Mouse (Mus musculus) heart, embryonic 14.5 days (tissue): ENCODE measurements at regions not wholly inside any gene's neighbourhood (a gene's known extent, or its start where the extent isn't known, plus 50 kb on each side); places are given as distances from the start of the nearest gene placed in this dataset.

ENCODE experiments used
- ATAC-seq: fragments of 200-750 bp; cut with Nextera tagmentation; 2 replicates; pipeline ENCODE4 v1.8.0; 2017; ENCODE audit warnings: low read depth, moderate TSS enrichment; ENCODE audit not compliant: insufficient number of reproducible peaks, insufficient read depth, low FRiP score
- H3K27ac ChIP-seq, 2 experiments: fragments of 200-500 bp in 1 of 2; fragments of 300-500 bp in 1 of 2; sonication (generic) in 1 of 2; replicated peaks in 1 of 2; 2 replicates each; pipeline ENCODE4 v1.5.1; 2012 to 2014; ENCODE audit warnings: low read depth in 2 of 2, low read length in 2 of 2, control low read depth in 1 of 2, mild to moderate bottlenecking in 1 of 2, mixed read lengths in 1 of 2; ENCODE audit not compliant: control insufficient read depth in 1 of 2, insufficient read depth in 1 of 2
- H3K27me3 ChIP-seq: fragments of 300-500 bp; sonication (generic); 2 replicates; pipeline ENCODE4 v1.6.1; 2014; ENCODE audit warnings: mild to moderate bottlenecking, low read length, control low read depth; ENCODE audit not compliant: control insufficient read depth, insufficient read depth
- H3K36me3 ChIP-seq: fragments of 300-500 bp; sonication (generic); 2 replicates; pipeline ENCODE4 v1.6.1; 2014; ENCODE audit warnings: mild to moderate bottlenecking, control low read depth, low read length, mixed read lengths; ENCODE audit not compliant: control insufficient read depth, insufficient read depth
- H3K4me1 ChIP-seq, 2 experiments: fragments of 200-500 bp in 1 of 2; fragments of 300-500 bp in 1 of 2; sonication (generic) in 1 of 2; 2 replicates each; pipeline ENCODE4 v1.6.1; 2012 to 2014; ENCODE audit warnings: low read length in 2 of 2, control low read depth in 1 of 2, mixed read lengths in 1 of 2; ENCODE audit not compliant: control insufficient read depth in 2 of 2, insufficient read depth in 2 of 2
- H3K4me2 ChIP-seq: fragments of 300-500 bp; sonication (generic); 2 replicates; pipeline ENCODE4 v1.6.1; 2014; ENCODE audit warnings: mild to moderate bottlenecking, low read length
- H3K4me3 ChIP-seq, 2 experiments: fragments of 200-500 bp in 1 of 2; fragments of 300-500 bp in 1 of 2; sonication (generic) in 1 of 2; 2 replicates each; pipeline ENCODE4 v1.5.1; 2012 to 2014; ENCODE audit warnings: low read length in 2 of 2, mild to moderate bottlenecking in 2 of 2, control low read depth in 1 of 2, low read depth in 1 of 2, moderate library complexity in 1 of 2; ENCODE audit not compliant: control insufficient read depth in 1 of 2, insufficient read depth in 1 of 2
- H3K9ac ChIP-seq: fragments of 300-500 bp; sonication (generic); 2 replicates; pipeline ENCODE4 v1.6.1; 2014; ENCODE audit warnings: mild to moderate bottlenecking, low read length
- H3K9me3 ChIP-seq: fragments of 300-500 bp; sonication (generic); 2 replicates; pipeline ENCODE4 v1.6.1; 2016; ENCODE audit warnings: low read length, control low read depth; ENCODE audit not compliant: control insufficient read depth
- WGBS: fragments of 180-500 bp; shearing (Covaris S2); extraction: QIAGEN DNeasy Blood & Tissue Kit; methylation state at CpG from one replicate; pipeline ENCODE4 v1.1.7; 2014; 5-methylcytosine and 5-hydroxymethylcytosine counted together

GRCm38 (mm10) chr16:51457166-51457565 lies 573.9 kb upstream of the Cblb start:
- no peaks in the 10 kb centered on the region for H3K27me3 ChIP-seq
- no peaks in the 10 kb centered on the region for H3K4me1 ChIP-seq
- H3K4me2 ChIP-seq, result no peak overlapping the region
- WGBS, result 42% methylated on average over 1 of the region's 1 CpGs
- H3K9me3 ChIP-seq, result no peaks in the 10 kb centered on the region
- no peak overlapping the region for H3K9ac ChIP-seq
- no peak overlapping the region for H3K27ac ChIP-seq
- H3K36me3 ChIP-seq, result no peaks in the 10 kb centered on the region
- H3K4me3 ChIP-seq, result no peak overlapping the region
- ATAC-seq, result no peak

- H3K4me3 ChIP-seq, result no peak overlapping the region
- no peaks in the 10 kb centered on the region for H3K9me3 ChIP-seq
- ATAC-seq, result no peak
- H3K27ac ChIP-seq, result no peak overlapping the region
- H3K27me3 ChIP-seq, result no peaks in the 10 kb centered on the region
- 75% methylated on average over 3 of the region's 3 CpGs for WGBS
- no peaks in the 10 kb centered on the region for H3K4me1 ChIP-seq
- H3K36me3 ChIP-seq, result no peaks in the 10 kb centered on the region
- no peak overlapping the region for H3K9ac ChIP-seq
- H3K4me2 ChIP-seq, result no peak overlapping the region
Observed at GRCm38 (mm10) chr16:51475690-51476089, 555.3 kb upstream of the Cblb start.

GRCm38 (mm10) chr16:51496096-51496495 lies 534.9 kb upstream of the Cblb start:
- Histone ChIP-seq H3K4me2 (no peak overlapping the region), H3K36me3 (no peaks in the 10 kb centered on the region), H3K9ac (no peak overlapping the region), H3K9me3 (no peaks in the 10 kb centered on the region), H3K27me3 (no peaks in the 10 kb centered on the region), H3K27ac (no peak overlapping the region), H3K4me3 (no peak overlapping the region), H3K4me1 (no peaks in the 10 kb centered on the region; a peak in 1 of 4 replicates)
- no peak for ATAC-seq
- 85% methylated on average over 2 of the region's 2 CpGs for WGBS

GRCm38 (mm10) chr16:51497777-51498176 lies 533.2 kb upstream of the Cblb start:
- H3K36me3 ChIP-seq, result no peaks in the 10 kb centered on the region
- 80% methylated on average over 7 of the region's 7 CpGs for WGBS
- no peak for ATAC-seq
- no peak overlapping the region for H3K27ac ChIP-seq
- H3K4me1 ChIP-seq, result no peaks in the 10 kb centered on the region; a peak in 1 of 4 replicates
- no peak overlapping the region for H3K9ac ChIP-seq
- no peaks in the 10 kb centered on the region for H3K27me3 ChIP-seq
- no peaks in the 10 kb centered on the region for H3K9me3 ChIP-seq
- no peak overlapping the region for H3K4me3 ChIP-seq
- H3K4me2 ChIP-seq, result no peak overlapping the region

GRCm38 (mm10) chr16:51517079-51517478 lies 513.9 kb upstream of the Cblb start:
- no peaks in the 10 kb centered on the region for H3K36me3 ChIP-seq

GRCm38 (mm10) chr16:51520762-51521161 lies 510.3 kb upstream of the Cblb start:
- Histone ChIP-seq H3K36me3 (no peaks in the 10 kb centered on the region), H3K4me2 (no peak overlapping the region), H3K9me3 (no peaks in the 10 kb centered on the region), H3K4me1 (peaks cover 0 to 7% of the 10 kb centered on the region in 2 experiments; a peak in 3 of 4 replicates), H3K27me3 (no peaks in the 10 kb centered on the region), H3K4me3 (no peak overlapping the region), H3K27ac (no peak overlapping the region), H3K9ac (no peak overlapping the region)
- ATAC-seq, result no peak
- 86% methylated on average over 4 of the region's 4 CpGs for WGBS

More at GRCm38 (mm10) chr16:51517079-51517478, 513.9 kb upstream of the Cblb start:
- Histone ChIP-seq H3K27ac (no peak overlapping the region), H3K4me1 (no peaks in the 10 kb centered on the region; a peak in 1 of 4 replicates), H3K27me3 (no peaks in the 10 kb centered on the region), H3K4me3 (no peak overlapping the region), H3K9ac (no peak overlapping the region), H3K4me2 (no peak overlapping the region), H3K9me3 (no peaks in the 10 kb centered on the region)
- 86% methylated on average over 3 of the region's 3 CpGs for WGBS
- no peak for ATAC-seq

- 81% methylated on average over 13 of the region's 13 CpGs for WGBS
- ATAC-seq, result no peak
- Histone ChIP-seq H3K36me3 (no peaks in the 10 kb centered on the region), H3K4me2 (no peak overlapping the region), H3K9me3 (no peaks in the 10 kb centered on the region), H3K27ac (no peak overlapping the region), H3K4me3 (no peak overlapping the region), H3K27me3 (no peaks in the 10 kb centered on the region), H3K9ac (no peak overlapping the region), H3K4me1 (peaks cover 0 to 7% of the 10 kb centered on the region in 2 experiments; a peak in 3 of 4 replicates)
Observed at GRCm38 (mm10) chr16:51521317-51522092, 509.5 kb upstream of the Cblb start.

- H3K27ac ChIP-seq, result no peak overlapping the region
- no peaks in the 10 kb centered on the region for H3K9me3 ChIP-seq
- peaks cover 0 to 7% of the 10 kb centered on the region in 2 experiments; a peak in 3 of 4 replicates for H3K4me1 ChIP-seq
- WGBS, result 30% methylated on average over 1 of the region's 1 CpGs
- H3K9ac ChIP-seq, result no peak overlapping the region
- no peaks in the 10 kb centered on the region for H3K27me3 ChIP-seq
- ATAC-seq, result no peak
- H3K36me3 ChIP-seq, result no peaks in the 10 kb centered on the region
- H3K4me3 ChIP-seq, result no peak overlapping the region
- no peak overlapping the region for H3K4me2 ChIP-seq
Observed at GRCm38 (mm10) chr16:51524023-51524422, 507.0 kb upstream of the Cblb start.
